Mouse (Mus musculus) brain, adult 2 months (tissue): ENCODE measurements around the gene Clptm1.
A peak's percentile ranks its signal among the peaks of the same experiment; 100 is the strongest.
"Not testable (repeated sequence)": the region's sequence is repeated elsewhere in the genome, so short reads cannot be mapped to it uniquely, and the experiment has no call there.

Experiments
- DNase-seq: peaks from one replicate; pipeline ENCODE4 v3.0.0; 2011; ENCODE audit warnings: low read depth, low spot score

The Clptm1 gene

DNA sequence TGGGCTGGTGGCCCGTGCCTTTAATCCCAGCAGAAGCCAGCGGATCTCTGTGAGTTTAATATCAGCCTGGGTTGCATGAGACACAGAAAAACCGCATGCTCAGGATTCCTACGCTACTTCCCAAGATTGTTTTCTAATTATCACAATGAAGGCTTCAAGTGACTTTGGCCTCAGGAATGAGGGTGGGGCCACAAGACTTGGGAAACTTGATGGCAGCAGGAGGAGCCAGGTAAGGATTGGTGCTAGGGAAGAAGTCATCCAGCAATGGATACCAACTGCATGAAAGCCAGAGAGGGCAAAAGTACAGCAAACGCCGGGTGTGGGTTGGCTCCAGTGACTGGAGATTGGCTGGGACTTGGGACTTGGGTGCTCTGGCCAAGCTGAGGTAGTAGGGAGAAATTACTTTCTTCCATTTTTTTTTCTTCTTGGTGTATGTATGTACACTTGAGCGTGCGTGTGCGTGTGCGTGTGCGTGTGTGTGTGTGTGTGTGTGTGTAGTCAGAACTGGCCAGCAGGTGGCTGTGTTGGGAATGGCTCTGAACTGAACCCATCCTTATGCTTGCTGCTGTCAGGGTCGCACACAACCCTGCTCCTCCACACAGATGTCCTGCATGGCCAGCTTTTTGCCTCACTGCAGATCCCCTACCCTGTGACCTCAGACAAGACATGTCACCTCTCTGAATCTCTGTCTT is 55.0 kb downstream of the Clptm1 start:
- DNase-seq = no peak

DNA sequence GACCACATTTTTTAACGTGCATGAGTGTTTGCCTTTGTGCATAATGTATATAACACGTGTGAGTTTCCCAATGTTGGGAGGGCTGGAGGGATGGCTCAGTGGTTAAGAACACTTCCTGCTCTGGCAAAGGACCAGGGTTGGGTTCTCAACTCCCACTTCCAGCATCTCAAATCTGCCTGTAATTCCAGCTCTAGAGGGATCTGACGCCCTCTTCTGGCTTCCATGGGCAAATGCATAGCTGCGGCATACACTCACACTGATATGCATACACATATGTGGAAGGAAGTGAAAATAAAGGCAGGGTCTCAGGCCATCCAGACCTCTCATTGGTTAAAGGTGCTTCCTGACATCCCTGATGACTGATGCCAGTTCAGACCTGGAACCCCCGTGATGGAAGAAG is 57.5 kb downstream of the Clptm1 start:
- DNase-seq = no peak

GRCm38 (mm10) chr7:19604606-19605214 is 60.1 kb downstream of the Clptm1 start:
- not testable (repeated sequence) for DNase-seq

DNA sequence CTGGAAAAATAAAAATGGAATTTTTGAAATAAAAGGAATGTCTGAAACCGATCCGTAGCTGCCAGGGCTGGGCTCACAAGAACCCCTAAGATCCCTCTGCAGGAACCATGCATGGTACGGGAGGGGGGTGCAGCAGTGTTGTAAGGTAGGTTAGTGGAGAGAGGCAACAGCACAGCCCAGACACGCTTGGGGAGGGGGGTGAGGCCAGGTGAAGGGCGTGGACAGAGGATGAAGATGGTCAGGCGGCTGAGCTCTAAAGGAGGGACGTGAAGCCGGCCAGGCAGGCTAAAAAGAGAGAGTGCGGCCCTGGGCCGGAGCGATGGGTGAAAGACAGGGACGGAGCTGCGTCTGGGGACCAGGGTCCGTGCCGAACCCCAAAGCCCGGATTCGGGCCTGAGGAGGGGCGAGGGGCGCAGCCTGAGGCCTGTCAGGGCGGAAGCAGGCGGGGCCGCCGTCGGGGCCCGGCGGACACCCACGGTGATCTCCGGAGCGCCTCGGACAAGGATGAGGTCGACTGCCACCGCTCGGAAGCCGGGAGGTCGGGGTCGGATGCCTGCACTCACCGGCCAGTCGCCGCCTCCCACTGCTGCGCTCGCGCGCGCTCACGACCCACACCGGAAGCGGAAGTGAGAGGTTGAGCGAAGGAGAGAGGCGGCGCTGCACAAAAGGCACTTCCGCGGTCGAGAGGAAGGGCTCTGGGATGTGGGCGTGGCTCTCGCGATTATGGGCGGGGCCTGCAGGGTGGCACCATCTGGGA is 60.8 kb downstream of the Clptm1 start, which contains the start of gene Clasrp:
Gene Clasrp, minus strand, starts transcription at position 638 of the 757 bp plus-strand sequence.
- peak; percentile 97 for DNase-seq

DNA sequence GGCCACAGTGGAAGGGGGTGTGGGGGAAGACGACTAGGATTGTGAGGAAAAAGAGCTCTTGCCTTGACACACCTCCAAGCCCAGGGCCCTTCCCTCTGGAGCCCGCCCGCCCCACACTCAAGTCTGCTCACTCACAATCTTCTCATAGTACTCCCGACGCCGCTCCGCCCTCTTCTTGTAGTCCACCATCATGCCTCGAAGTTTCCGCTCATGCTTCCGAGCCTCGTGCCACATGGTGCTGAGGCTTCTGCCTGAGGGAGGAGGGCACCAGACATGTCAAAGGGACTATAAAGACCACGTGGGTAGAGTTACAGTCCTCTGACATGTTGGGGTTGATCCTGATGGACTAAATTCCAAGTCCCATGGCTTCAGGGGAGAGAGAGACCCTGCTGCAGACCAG is 61.8 kb downstream of the Clptm1 start:
- no peak for DNase-seq

- DNase-seq = peak; percentile 96
Measured at GRCm38 (mm10) chr7:19600562-19600961, 64.3 kb downstream of the Clptm1 start.

GRCm38 (mm10) chr7:19593061-19593730 is 71.6 kb downstream of the Clptm1 start:
- DNase-seq = no peak

GRCm38 (mm10) chr7:19589917-19590316 is 74.9 kb downstream of the Clptm1 start:
- peak; percentile 97 for DNase-seq

GRCm38 (mm10) chr7:19589207-19589606 is 75.6 kb downstream of the Clptm1 start:
- DNase-seq = peak; percentile 69

DNA sequence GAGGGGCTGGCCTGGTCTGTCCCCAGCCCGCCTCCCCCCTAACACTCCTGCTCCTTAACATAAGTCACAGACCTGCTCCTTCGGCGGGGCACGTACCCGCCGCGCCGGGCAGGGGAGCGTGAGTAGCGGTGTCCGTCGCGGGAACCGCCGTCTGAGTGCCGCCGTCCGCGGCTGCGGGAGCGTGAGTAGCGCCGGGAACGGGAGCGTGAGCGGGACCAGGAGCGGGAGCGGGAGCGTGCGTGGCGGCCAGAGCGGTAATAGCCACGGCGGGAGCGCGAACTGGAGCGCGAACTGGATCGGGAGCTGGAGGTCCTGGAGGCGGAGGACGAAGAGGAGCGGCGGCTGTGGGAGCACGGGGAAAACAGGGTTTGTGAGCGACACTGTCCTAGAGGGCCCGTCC is 78.6 kb downstream of the Clptm1 start:
- DNase-seq = no peak
